Mouse (Mus musculus) MEL (cell line): Measurements from ENCODE around the gene Tle4. TPM values are rescaled to one million over a fixed set of nuclear protein-coding genes. Genes with fewer than 3 reads are reported as not detected.

Source experiments
- DNase-seq: peaks from one replicate; pipeline ENCODE4 v3.0.0; 2011; ENCODE audit warnings: low read depth, low spot score
- H3K27ac ChIP-seq: 2 replicates; pipeline ENCODE4 v1.5.1; 2012; ENCODE audit warnings: low read depth, mild to moderate bottlenecking, control low read depth, low read length, moderate library complexity; ENCODE audit not compliant: control insufficient read depth
- H3K27me3 ChIP-seq, 2 experiments: fragments of 150-350 bp in 1 of 2; sonication (generic) in 1 of 2; 2 replicates each; pipeline ENCODE4 v1.6.1; 2012; ENCODE audit warnings: low read length in 2 of 2, mild to moderate bottlenecking in 2 of 2, improper control_type of control experiment in 1 of 2, moderate library complexity in 1 of 2; ENCODE audit not compliant: insufficient read depth in 2 of 2, control insufficient read depth in 1 of 2
- H3K36me3 ChIP-seq, 2 experiments: 2 replicates each; pipeline ENCODE4 v1.6.1; 2012 to 2014; ENCODE audit warnings: low read length in 2 of 2, improper control_type of control experiment in 1 of 2, inconsistent platforms in 1 of 2, mild to moderate bottlenecking in 1 of 2; ENCODE audit not compliant: insufficient read depth in 2 of 2, control insufficient read depth in 1 of 2
- H3K4me1 ChIP-seq, 2 experiments: fragments of 150-350 bp in 1 of 2; sonication (generic) in 1 of 2; 2 replicates each; pipeline ENCODE4 v1.6.1; 2012; ENCODE audit warnings: low read length in 2 of 2, improper control_type of control experiment in 1 of 2, mild to moderate bottlenecking in 1 of 2; ENCODE audit not compliant: insufficient read depth in 2 of 2, control insufficient read depth in 1 of 2
- H3K4me3 ChIP-seq, 2 experiments: fragments of 150-350 bp in 1 of 2; sonication (generic) in 1 of 2; 2 replicates each; pipeline ENCODE4 v1.5.1; 2012; ENCODE audit warnings: low read depth in 2 of 2, low read length in 2 of 2, mild to moderate bottlenecking in 2 of 2, moderate library complexity in 2 of 2, control low read depth in 1 of 2, improper control_type of control experiment in 1 of 2; ENCODE audit not compliant: control insufficient read depth in 1 of 2, insufficient read depth in 1 of 2
- H3K79me2 ChIP-seq: 2 replicates; pipeline ENCODE4 v1.6.1; 2012; ENCODE audit warnings: mild to moderate bottlenecking, low read length, moderate library complexity; ENCODE audit not compliant: control insufficient read depth, poor library complexity, insufficient read depth
- H3K9ac ChIP-seq: 2 replicates; pipeline ENCODE4 v1.6.1; 2012; ENCODE audit warnings: low read depth, mild to moderate bottlenecking, control low read depth, low read length, moderate library complexity; ENCODE audit not compliant: control insufficient read depth, poor library complexity, severe bottlenecking
- H3K9me3 ChIP-seq: fragments of 150-350 bp; sonication (generic); replicated peaks from 2 replicates; pipeline ENCODE4 v1.6.1; 2012; ENCODE audit warnings: mild to moderate bottlenecking, low read length, improper control_type of control experiment, moderate library complexity; ENCODE audit not compliant: insufficient read depth
- CHD1 ChIP-seq: IDR thresholded peaks from 2 replicates; pipeline ENCODE4 v1.6.1; 2012; ENCODE audit warnings: low read depth, mild to moderate bottlenecking, inconsistent platforms, low read length, improper control_type of control experiment
- CTCF ChIP-seq, 3 experiments: IDR thresholded peaks in 2 of 3; conservative IDR thresholded peaks in 1 of 3; 2 replicates each; pipeline ENCODE4 v1.5.1; 2011 to 2012; ENCODE audit warnings: low read length in 3 of 3, low read depth in 2 of 3, mild to moderate bottlenecking in 2 of 3, improper control_type of control experiment in 1 of 3, inconsistent platforms in 1 of 3, mixed read lengths in 1 of 3, moderate library complexity in 1 of 3; ENCODE audit not compliant: control insufficient read depth in 1 of 3, insufficient read depth in 1 of 3, poor library complexity in 1 of 3, severe bottlenecking in 1 of 3
- E2F4 ChIP-seq: IDR thresholded peaks from 2 replicates; pipeline ENCODE4 v1.6.1; 2011; ENCODE audit warnings: low read depth, low read length, improper control_type of control experiment, borderline replicate concordance
- ELF1 ChIP-seq: IDR thresholded peaks from 2 replicates; pipeline ENCODE4 v1.6.1; 2014; ENCODE audit warnings: low read depth, mild to moderate bottlenecking, inconsistent platforms, low read length, improper control_type of control experiment, moderate library complexity
- KAT2A ChIP-seq: conservative IDR thresholded peaks from 2 replicates; pipeline ENCODE4 v1.6.1; 2012; ENCODE audit warnings: low read depth, low read length, improper control_type of control experiment, inconsistent platforms
- MAX ChIP-seq: IDR thresholded peaks from 2 replicates; pipeline ENCODE4 v1.6.1; 2011; ENCODE audit warnings: low read length, improper control_type of control experiment
- MEF2A ChIP-seq: IDR thresholded peaks from 2 replicates; pipeline ENCODE4 v1.6.1; 2014; ENCODE audit warnings: low read depth, mild to moderate bottlenecking, inconsistent platforms, low read length, improper control_type of control experiment; ENCODE audit not compliant: poor library complexity, insufficient replicate concordance, severe bottlenecking; ENCODE audit errors: extremely low read depth
- MXI1 ChIP-seq: IDR thresholded peaks from 2 replicates; pipeline ENCODE4 v1.6.1; 2011; ENCODE audit warnings: mild to moderate bottlenecking, low read depth, low read length, improper control_type of control experiment
- NELFE ChIP-seq: IDR thresholded peaks from 2 replicates; pipeline ENCODE4 v1.6.1; 2011; ENCODE audit warnings: low read depth, low read length, improper control_type of control experiment
- POLR2AphosphoS5 ChIP-seq: IDR thresholded peaks from 2 replicates; pipeline ENCODE4 v1.6.1; 2012; ENCODE audit warnings: low read depth, borderline replicate concordance, mild to moderate bottlenecking, inconsistent platforms, low read length, moderate library complexity, mixed read lengths
- RAD21 ChIP-seq: IDR thresholded peaks from 2 replicates; pipeline ENCODE4 v1.6.1; 2011; ENCODE audit warnings: mild to moderate bottlenecking, low read depth, low read length, improper control_type of control experiment
- RCOR1 ChIP-seq: IDR thresholded peaks from 2 replicates; pipeline ENCODE4 v1.6.1; 2012; ENCODE audit warnings: low read depth, mild to moderate bottlenecking, inconsistent platforms, low read length, improper control_type of control experiment
- SIN3A ChIP-seq: IDR thresholded peaks from 2 replicates; pipeline ENCODE4 v1.6.1; 2012; ENCODE audit warnings: low read length, improper control_type of control experiment, inconsistent platforms
- SMC3 ChIP-seq: IDR thresholded peaks from 2 replicates; pipeline ENCODE4 v1.6.1; 2011; ENCODE audit warnings: low read depth, low read length, improper control_type of control experiment
- TAL1 ChIP-seq: IDR thresholded peaks from 2 replicates; pipeline ENCODE4 v1.6.1; 2012; ENCODE audit warnings: mild to moderate bottlenecking, inconsistent platforms, low read length, moderate library complexity, mixed read lengths
- TCF12 ChIP-seq: IDR thresholded peaks from 2 replicates; pipeline ENCODE4 v1.6.1; 2014; ENCODE audit warnings: low read depth, mild to moderate bottlenecking, inconsistent platforms, low read length, improper control_type of control experiment, moderate library complexity
- UBTF ChIP-seq: IDR thresholded peaks from 2 replicates; pipeline ENCODE4 v1.6.1; 2012; ENCODE audit warnings: low read depth, mild to moderate bottlenecking, inconsistent platforms, low read length, improper control_type of control experiment, moderate library complexity, borderline replicate concordance; ENCODE audit not compliant: insufficient read depth
- USF1 ChIP-seq: IDR thresholded peaks from 2 replicates; pipeline ENCODE4 v1.6.1; 2014; ENCODE audit warnings: low read depth, mild to moderate bottlenecking, inconsistent platforms, low read length, improper control_type of control experiment, moderate library complexity
- USF2 ChIP-seq, 2 experiments: IDR thresholded peaks; 2 replicates each; pipeline ENCODE4 v1.6.1; 2011 to 2012; ENCODE audit warnings: improper control_type of control experiment in 2 of 2, low read length in 2 of 2, borderline replicate concordance in 1 of 2, inconsistent platforms in 1 of 2, low read depth in 1 of 2, mild to moderate bottlenecking in 1 of 2; ENCODE audit not compliant: insufficient read depth in 1 of 2
- ZKSCAN1 ChIP-seq: IDR thresholded peaks from 2 replicates; pipeline ENCODE4 v1.6.1; 2012; ENCODE audit warnings: low read depth, mild to moderate bottlenecking, inconsistent platforms, low read length, improper control_type of control experiment, moderate library complexity
- ZMIZ1 ChIP-seq: IDR thresholded peaks from 2 replicates; pipeline ENCODE4 v1.6.1; 2012; ENCODE audit warnings: low read depth, mild to moderate bottlenecking, inconsistent platforms, low read length, improper control_type of control experiment, moderate library complexity
- ZNF384 ChIP-seq: IDR thresholded peaks from 2 replicates; pipeline ENCODE4 v1.6.1; 2012; ENCODE audit warnings: low read depth, mild to moderate bottlenecking, inconsistent platforms, low read length, improper control_type of control experiment
- polyA plus RNA-seq, 2 experiments: library from polyadenylated mRNA; stranded (reverse) in 1 of 2; unstranded in 1 of 2; fragments of >175 nt in 1 of 2; fragments of >200 nt in 1 of 2; gene quantifications; 2 replicates each; pipeline versions ENCODE4 v1.2.1 to v1.2.4; 2012; ENCODE audit warnings: low replicate concordance in 2 of 2, low read depth in 1 of 2; ENCODE audit not compliant: insufficient read length in 2 of 2, insufficient read depth in 1 of 2, missing spikeins in 1 of 2
- total RNA-seq: library from RNA; depleted of rRNA; stranded (reverse); fragments of 300-350 nt; gene quantifications from 2 replicates; pipeline ENCODE4 v1.2.3, GENCODE M21; 2012

The Tle4 gene
- total and polyA plus RNA-seq, 3 experiments: 6.0 to 42.5 (median 14.0) TPM

DNA sequence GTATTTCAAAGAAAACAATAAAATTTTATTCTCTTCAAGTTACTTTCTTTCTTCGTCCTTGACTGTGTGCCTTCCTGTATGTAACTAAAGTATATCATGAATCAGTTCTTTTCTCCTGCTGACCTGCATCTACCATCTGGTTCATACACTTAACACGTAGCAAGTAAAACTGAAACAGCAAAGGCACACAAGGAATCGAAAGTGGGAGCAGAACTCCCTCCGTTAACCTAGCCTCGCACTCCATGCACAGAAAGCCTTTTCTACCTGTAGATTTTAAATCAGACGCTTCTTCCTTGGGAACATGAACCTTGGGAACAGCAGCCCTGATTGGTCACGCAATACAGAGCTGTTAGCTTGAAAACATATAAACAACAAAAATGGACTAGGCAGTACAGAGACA lies 78.7 kb downstream of the Tle4 start:
- Histone ChIP-seq H3K9ac (no peak overlapping the region), H3K79me2 (no peaks in the 10 kb centered on the region), H3K27ac (no peak overlapping the region), H3K9me3 (no peaks in the 10 kb centered on the region), H3K4me1 (peaks cover 3 to 15% of the 10 kb centered on the region in 2 experiments), H3K27me3 (no peaks in the 10 kb centered on the region), H3K36me3 (peaks cover 0 to 12% of the 10 kb centered on the region in 2 experiments; a peak in 3 of 4 replicates), H3K4me3 (no peak overlapping the region)
- DNase-seq: no peak
- TF ChIP-seq NELFE: no peak
- no peak for TF ChIP-seq RAD21
- TF ChIP-seq CTCF (IDR thresholded peaks at IDR 0.05 in 2 of 3, conservative IDR thresholded peaks at IDR 0.05 in 1 of 3; ENCODE audit: control insufficient read depth in 1 of 3, insufficient read depth in 1 of 3, low read depth in 2 of 3, low read length in 3 of 3, poor library complexity in 1 of 3, severe bottlenecking in 1 of 3): no peak
- TF ChIP-seq ELF1: no peak
- no peak for TF ChIP-seq RCOR1
- no peak for TF ChIP-seq MXI1
- no peak for TF ChIP-seq E2F4
- TF ChIP-seq ZKSCAN1: no peak
- TF ChIP-seq USF2 (IDR thresholded peaks at IDR 0.05; ENCODE audit: borderline replicate concordance in 1 of 2, insufficient read depth in 1 of 2, low read depth in 1 of 2, low read length in 2 of 2): no peak
- no peak for TF ChIP-seq MAX
- TF ChIP-seq SIN3A: no peak
- no peak for TF ChIP-seq ZMIZ1
- no peak for TF ChIP-seq TAL1
- no peak for TF ChIP-seq POLR2AphosphoS5
- no peak for TF ChIP-seq TCF12
- TF ChIP-seq SMC3: no peak
- no peak for TF ChIP-seq UBTF
- TF ChIP-seq MEF2A: no peak
- TF ChIP-seq, all 39 proteins: peak for 0

DNA sequence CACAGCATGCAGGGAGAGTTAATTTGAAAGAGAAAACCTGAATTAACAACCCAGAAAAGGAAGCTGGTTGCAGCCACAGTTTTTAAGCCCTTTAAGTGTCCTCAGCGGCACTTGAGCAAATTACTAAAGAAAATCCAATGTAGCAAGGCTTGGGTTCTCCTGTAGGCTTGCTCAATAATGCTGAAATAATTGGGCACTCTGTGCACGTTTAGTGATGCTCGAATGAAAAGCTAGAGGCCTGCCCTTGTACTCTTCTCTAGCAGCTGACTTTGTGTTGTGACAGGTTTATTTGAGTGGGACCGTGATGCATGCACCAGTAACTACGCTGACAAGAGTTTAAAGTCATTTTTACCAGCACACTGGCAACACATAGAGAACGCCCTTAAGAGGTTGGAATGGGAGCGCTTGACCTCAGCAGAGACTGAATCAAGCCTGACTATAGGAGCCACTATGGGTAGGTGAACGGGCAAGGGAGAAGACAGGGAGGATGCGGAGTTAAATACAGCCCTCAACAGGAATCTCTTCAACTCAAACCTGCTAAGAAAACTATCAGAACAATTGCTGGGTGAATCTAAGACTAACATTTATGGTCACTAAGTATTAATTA lies 79.3 kb downstream of the Tle4 start:
- Histone ChIP-seq H3K27ac (no peak overlapping the region), H3K36me3 (peaks cover 0 to 12% of the 10 kb centered on the region in 2 experiments; a peak in 3 of 4 replicates), H3K79me2 (no peaks in the 10 kb centered on the region), H3K4me1 (peaks cover 3 to 15% of the 10 kb centered on the region in 2 experiments), H3K27me3 (no peaks in the 10 kb centered on the region), H3K9ac (no peak overlapping the region), H3K9me3 (no peaks in the 10 kb centered on the region), H3K4me3 (no peak overlapping the region)
- no peak for DNase-seq
- TF ChIP-seq ZNF384 (no peak), CHD1 (no peak), USF1 (no peak), KAT2A (no peak)
